Mouse (Mus musculus) cerebellum, adult (tissue): ENCODE results near the gene Sgsm3.
"Not testable (repeated sequence)": the region's sequence is repeated elsewhere in the genome, so short reads cannot be mapped to it uniquely, and the experiment has no call there.

ENCODE experiments used
- ATAC-seq: cut with Nextera tagmentation; 2 replicates; pipeline ENCODE4 v1.9.2; 2017; ENCODE audit warnings: mild to moderate bottlenecking, moderate library complexity, mixed read lengths; ENCODE audit not compliant: insufficient number of reproducible peaks, low FRiP score, low TSS enrichment

The Sgsm3 gene

DNA sequence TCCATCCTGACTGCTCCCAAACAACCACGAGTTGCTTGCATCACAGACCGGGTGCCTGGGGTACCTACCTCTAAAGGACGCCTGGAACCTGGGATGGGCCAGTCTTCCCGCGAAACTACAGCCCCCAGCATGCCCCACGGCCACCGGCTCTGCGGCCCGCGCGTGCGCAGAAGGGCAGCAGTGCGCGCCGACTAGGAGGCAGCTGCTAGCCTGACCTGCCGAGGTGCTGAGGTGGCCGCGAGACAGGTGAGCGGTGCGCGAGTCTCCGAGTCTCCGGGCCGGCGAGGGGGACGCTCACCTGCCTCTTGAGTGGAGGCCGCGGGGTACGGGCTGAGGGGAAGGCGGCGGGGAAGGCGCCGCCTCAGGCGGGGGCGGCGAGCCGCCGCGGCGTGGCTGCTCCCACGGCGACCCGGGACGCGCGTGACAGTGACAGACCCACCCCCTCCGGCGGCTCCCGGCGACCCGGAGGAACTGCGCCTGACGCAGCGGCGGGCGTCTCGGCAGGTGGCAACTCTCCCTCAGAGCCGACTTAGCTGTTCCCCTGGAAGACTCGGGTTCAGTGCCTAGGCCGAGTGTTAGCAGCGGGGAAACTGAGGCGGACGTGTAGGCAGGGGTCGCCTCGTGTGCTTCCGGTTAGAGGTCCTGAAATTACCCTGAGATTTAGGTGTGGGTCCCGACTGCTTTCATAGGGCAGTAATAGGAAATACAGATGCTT lies at the start of gene Sgsm3:
Sgsm3 (plus strand) TSS at position 146 of the 715 bp plus-strand sequence.
- ATAC-seq = peak; percentile 98

DNA sequence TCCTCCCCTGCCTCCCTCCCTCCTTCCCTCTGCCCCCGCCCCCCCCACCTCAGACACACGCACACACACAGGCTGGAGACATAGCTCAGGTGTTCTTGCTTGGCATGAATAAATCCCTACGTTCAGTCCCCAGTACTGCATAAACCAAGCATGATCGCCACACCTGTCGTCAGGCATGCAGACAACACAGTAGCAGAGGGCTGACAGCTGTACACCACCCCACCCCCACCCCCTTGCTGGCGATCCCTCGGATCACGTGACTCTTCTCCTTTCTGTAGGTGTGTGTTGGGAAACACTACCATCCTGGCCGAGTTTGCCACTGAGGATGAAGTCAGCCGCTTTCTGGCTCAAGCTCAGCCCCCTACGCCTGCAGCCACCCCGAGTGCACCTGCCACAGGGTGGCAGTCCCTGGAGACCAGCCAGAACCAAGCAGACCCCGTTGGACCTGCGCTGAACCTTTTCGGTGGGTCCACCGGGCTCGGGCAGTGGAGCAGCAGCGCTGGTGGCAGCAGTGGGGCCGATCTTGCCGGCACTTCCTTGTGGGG lies 48.7 kb upstream of the Sgsm3 start:
- no peak for ATAC-seq

DNA sequence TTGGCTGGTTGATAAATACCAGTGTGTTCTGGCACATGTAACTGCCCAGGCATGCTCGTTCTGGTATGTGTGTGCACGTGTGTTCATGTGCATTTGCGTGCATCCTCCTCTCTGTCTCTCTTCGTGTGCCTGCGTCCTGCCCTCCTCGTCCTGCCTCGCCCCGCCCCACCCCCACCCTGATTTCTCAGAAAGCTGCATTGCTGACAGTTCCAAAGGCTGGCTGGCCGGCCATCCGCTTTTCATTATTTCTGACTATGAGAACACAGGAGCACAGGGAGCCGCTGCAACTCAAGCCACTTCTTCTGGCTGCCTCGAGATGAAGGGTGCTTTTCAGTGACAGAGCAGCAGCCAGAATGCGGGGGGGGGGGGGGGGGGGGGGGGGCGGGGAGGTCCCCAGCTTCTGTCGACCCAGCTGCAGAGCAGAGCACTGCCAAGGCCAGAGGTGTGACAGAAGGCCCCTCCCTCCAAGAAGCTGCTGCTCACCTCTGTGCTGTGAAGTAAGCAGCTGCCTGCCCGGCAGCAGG lies 47.5 kb upstream of the Sgsm3 start:
- no peak for ATAC-seq

DNA sequence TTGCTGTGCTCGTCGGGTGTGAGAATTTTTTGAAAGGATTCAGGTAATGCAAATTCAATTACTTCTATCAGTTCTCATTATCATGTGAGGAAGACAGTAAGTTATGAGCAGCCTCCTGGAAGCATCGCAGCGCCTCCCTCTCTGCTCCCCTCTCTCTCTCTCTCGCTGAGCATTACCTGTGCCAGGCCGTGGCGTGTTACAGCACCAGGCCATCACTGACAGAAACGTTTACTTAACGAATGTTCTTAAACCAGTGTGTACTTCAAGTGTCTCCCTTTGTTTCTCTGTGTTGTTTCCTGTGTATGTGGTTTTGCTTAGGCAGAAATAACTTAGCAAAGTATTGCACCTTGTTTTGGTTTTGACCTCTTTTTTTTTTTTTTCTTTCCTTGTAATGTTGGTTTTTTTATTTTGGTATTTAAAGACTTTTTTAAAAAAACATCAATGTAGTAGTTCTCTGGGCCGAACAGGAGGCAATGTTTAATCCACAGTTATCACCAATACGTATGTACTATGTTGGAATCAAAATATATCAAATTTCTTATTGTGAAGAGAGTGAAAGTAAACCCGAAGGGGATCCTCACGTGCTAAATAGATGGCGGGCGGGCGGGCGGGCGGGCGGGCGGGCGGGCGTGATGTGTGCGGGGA lies 46.8 kb upstream of the Sgsm3 start:
- ATAC-seq = not testable (repeated sequence)

DNA sequence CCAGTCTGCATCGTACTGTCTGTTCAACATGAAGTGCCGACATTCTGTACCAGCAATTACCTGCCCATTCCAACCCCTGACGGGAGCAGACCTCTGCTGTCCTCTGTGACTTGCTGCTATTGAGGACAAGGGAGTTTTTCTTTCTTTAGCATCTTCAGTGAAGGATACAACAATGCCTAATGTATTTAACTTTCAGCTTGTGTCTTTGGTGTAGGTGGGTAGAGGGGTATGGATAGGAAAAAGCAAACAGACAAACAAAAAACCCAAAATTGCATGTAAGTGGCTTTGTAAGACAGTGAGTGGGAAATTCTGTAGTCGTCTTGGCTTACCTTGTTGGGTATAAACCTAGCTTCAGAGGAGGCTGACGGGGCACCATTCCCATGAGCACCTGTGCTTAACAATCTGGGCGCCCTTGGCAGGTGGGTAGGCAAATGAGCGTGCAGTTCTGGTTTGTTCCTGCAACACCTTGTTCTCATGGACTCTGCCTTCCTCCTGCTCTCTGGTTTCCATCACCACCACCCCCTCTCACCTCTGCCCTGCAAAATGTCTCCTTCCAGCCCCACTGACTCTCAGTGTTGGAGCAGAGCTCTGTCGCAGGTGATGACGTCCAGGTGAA lies 46.1 kb upstream of the Sgsm3 start:
- no peak for ATAC-seq

DNA sequence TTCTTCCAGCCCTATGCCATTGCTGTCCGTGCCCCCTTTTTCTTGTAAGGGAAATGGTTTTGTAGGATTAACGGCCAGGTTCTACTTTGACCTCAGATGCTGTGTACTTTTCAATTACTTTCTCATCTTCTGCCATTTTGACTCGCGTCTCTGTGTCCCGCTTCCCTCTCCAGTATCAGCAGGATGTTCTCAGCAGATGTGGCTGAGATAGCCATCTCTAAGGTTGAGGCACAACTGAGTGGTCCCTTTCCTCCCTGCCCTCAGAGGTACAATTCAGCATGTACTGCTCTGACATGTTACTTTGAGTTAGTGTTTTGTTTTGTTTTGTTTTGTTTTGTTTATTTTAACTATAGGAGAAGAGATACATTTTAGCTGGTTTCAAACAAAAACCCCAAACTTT lies 42.7 kb upstream of the Sgsm3 start:
- no peak for ATAC-seq

DNA sequence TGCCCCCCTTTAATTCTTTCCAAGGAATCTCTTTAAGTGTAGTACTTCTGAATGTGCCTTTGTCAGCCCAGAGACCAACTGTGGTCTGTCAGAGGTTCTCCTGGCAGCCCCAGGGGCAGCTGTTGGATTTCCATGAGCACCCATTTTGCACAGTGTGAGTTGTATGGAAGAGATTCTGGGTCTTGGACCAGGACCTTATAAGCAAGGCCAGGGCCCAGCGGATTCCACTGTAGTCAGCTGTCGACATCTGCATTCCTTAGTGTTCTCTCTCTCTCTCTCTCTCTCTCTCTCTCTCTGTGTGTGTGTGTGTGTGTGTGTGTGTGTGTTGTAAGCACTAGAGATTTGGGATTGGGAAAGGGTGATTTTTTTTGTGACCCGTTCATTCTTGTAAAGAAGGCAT lies 40.9 kb upstream of the Sgsm3 start:
- ATAC-seq = no peak

DNA sequence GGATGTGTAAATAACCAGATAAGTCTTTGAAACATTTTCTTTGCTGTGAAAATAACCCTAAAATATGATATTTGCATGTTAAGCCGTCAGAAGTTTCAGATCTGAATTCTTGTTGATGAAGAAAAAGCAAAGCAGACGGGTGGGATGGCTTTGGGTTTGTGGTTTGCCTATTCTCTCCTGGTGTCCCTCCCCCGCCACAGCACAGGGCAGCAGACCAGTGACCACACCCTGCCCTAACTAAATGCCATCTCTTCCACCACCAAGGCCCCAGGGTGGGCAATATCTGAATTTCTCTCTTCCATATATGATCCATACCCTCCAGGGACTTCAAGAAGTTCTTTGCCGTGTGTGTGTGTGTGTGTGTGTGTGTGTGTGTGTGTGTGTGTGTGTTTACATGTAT lies 39.0 kb upstream of the Sgsm3 start:
- no peak for ATAC-seq

DNA sequence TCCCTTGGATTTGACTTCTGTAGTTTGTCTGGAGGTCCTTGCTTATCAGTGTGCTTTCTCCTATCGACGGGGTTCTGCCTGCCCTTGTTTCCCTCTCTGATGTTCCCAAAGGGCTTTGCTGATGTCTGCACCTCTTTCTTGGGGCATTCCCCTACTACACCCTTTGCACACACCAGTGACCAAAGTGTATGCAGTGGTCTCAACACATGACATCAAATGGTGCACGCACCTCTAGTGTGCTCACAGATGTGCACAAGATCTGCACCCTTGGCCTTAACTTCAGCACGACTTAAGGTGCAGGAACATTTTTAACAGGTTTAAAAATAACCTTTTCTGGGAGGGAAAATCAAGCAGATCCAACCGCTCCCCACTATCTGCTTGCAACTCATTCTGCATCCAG lies 38.2 kb upstream of the Sgsm3 start:
- ATAC-seq = no peak

DNA sequence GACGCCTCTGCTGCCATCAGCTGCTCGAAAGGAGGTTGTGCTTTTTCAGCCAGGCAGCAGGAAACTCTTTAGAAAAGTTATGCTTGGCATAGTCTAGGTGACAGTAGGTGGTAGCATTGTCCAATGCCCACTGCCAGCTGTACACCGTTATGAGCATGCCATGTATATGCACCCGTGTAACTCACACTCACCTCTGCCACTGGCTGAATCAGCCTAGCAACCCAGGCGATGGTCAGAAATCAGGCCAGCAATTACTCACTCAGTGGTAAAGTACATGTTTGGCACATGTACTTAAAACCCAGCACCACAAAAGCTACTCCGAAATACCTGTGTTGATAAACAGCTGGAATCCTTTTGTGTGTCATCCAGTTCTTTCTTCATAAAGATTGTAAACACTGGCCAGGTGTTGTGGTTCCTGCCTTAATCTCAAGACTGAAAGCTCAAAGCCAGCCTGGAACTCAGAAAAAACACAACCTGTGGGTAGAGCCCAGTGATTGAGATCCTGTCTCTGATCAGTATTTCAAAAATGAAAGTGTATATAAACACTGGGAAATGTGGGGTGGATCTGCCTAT lies 36.0 kb upstream of the Sgsm3 start:
- ATAC-seq = no peak

DNA sequence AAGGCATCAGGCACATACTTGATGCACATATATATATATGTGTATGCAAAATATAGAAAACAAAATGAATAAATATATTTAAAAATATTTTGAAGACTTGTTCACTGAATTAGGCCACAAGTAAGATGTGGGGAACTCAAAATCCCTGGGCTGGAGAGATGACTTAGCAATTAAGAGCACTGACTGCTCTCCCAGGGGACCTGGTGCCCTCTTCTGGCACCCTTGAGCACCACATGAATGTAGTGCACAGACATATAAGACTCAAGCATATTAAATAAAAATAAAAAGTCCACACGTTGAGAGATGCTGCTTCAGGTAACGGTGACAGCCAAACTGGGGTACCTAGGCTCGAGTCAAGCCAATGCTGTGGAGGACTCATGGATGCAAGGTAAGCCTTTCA lies 31.7 kb upstream of the Sgsm3 start:
- no peak for ATAC-seq

DNA sequence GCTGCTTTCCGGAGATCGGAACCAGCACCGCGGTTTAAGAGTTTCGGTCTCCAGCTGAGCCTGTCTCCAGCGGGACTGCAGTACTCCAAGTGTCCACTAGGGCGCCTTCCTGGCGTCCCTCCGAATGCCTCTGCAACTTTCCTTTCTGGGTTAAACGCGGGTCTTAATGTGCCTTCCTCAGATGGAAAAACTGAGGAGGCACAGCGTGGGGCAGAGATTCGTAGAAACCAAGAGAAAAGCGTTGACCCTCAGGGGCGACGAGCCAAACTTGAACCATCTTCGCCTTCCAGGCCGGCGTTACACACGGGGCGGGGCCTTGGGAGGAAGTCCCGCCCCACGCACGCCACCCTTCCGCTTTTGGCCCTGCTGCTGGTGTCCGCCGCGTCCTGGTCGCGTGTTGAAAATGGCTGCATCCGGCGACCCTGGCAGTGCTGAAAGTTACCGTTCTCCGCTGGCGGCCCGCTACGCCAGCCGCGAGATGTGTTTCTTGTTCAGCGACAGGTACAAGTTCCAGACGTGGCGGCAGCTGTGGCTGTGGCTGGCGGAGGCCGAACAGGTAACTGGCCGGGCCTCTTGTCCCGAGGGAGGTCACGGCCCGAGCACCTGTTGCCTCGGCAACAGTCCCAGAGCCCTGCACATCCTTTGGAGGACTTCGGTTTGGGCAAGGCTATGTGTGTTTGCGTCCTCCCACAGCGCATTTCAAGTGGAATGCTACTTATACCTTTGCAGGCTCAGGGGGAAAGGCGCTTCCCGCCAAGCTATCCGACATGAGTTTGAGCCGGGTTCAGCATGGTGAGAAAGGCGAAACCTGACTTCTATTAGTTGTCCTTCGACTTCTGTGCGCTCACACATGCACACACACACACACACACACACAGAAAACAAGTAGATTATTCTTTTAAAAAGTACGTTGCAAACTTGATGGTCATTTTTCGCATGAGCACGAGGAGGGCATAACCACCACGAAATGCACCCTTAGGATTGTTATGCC lies 29.1 kb upstream of the Sgsm3 start, which contains the start of gene Adsl:
Adsl (plus strand) TSS at position 346 of the 991 bp plus-strand sequence.
- ATAC-seq = peak; percentile 91

DNA sequence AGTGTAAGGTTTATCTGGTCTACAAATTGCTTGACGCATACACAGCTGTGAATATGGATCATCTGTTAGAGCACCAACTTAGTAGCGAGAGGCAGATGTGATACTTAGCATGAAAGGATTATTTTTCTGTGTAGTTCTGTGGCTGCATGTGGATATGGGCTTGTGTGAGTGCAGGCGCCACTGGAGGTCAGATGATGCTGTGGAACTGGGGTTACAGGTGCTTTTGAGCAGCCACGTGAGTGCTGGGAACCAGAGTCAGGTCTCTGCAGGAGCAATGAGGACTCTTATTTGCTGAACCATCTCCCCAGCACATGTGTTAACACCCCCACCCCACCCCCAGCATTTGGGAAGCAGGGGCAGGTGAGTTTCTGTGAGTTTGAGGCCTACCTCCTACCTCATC lies 28.1 kb upstream of the Sgsm3 start:
- ATAC-seq = no peak

DNA sequence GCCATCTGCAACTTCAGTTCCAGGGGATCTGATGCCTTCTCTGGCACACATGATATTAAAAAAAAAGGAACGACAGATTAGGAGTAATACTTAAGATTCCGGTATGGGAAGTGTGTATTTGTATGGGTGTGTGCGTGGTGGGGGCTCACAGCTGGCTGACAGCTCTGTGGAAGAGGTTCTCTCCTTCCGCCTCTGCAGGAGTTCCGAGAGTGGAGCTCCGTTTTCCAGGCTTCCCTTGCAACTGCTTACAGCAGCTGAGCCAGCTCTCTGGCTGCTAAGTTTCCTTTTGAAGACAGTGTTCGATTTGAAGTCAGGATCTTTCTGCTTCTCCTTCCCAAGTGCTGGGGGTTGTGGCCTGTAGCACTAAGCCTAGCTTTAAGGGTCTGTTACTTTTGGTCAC lies 27.5 kb upstream of the Sgsm3 start:
- no peak for ATAC-seq

DNA sequence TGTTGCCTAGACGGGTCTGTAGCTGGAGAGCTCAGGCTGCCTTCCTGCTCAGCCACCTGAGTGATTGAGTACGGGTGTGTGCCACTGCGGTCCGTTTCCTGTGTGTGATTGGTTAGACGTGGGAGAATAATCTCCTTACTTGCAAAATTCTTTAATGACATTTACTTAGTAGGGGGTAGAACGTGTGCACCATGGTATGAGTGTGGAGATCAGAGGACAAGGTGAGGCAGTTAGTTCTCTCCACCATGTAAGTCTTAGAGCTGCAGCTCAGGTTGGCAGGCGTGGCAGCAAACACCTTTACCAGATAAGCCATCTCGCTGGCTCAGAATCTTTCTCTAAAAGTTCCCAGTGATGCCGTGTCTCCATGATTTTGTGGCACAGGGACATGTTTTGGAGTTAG lies 23.6 kb upstream of the Sgsm3 start:
- ATAC-seq = no peak

DNA sequence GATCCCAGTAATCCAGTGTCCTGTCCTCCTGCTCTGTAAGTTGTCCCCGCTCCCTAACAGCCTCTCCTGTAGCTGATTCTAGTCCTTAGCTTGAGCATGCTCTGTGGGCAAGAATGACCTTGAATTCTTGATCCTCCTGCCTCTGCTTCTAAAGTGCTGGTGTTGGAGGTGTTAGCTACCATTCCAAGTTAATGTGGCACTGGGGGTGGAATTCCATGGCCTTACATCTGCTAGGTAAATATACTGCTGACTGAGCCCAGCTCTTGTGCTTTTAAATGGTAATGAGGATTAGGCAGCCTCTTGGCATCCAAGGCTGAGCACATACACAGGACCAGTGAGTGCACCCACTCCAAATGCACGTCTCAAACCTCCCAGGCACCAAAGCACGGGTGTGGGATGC lies 22.7 kb upstream of the Sgsm3 start:
- ATAC-seq = no peak

DNA sequence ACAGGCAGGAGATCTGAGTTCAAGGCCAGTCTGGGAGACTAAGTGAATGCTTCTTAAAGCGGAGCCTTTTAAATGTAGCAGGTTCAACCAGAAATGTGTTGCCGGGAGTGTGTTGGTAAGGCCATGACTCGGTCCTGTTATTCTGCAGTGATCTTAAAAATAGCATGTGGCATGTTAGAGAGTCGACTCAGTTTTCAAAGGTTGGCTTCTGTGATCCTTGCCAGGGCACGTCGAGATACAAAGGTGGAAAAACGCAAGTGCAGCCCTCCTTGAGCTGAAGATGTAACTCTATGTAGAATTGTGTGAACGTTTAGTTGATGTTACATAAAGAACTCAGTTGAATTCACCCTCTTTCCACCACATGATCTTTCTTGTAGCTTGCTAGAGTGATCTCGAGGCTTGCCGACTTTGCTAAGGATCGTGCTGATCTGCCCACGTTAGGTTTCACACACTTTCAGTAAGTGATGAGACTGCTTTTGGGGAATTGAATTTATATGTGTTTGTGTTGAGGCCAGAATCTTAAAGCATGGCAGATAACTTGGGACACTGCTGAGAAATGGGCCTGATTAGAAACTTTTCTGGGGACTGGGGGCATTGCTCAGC lies 21.6 kb upstream of the Sgsm3 start:
- no peak for ATAC-seq

DNA sequence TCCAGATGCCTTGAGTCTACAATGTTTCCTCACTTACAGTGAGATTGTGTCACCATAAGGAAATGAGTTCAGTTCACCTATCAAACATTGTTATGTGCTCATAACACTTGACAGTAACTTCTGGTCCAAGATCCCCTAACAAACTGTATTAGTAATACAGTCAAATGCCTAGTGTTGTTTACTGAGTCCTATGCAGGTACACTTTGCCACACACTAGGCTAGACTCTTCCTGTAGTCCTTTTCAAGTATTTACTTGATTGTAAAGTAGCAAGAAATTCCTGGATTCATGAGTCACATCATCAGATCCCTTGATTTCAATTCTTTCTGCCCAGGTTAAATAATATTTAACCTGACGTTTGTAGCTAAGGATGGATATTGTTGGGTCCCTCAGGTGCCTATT lies 8.2 kb upstream of the Sgsm3 start:
- no peak for ATAC-seq

DNA sequence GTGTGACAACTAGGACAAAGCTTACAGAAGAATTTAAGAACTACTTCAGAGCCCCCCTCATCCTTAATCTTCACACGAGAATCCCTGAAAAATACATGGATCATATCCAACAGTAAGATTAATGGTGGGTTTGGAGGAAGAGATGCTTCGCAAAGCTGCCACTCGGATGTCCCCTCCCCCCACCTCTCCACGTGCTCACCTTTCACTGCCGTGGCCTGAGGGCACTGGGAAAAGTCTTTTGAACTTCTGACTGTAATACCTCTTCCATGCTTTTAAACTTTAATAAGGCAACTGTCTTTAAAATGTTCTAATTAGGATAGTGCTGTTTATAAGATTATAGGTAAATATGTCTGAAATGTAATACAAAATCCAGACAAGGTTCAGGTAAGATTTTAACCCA lies 3.3 kb upstream of the Sgsm3 start:
- ATAC-seq = no peak
